Mouse (Mus musculus): ENCODE results near the gene Topaz1. TPM values are rescaled to one million over a fixed set of nuclear protein-coding genes. Genes with fewer than 3 reads are reported as not detected.

The Topaz1 gene
- total and polyA plus RNA-seq, 2 experiments from 2014 or later = 0.05 TPM; not detected in 1

DNA sequence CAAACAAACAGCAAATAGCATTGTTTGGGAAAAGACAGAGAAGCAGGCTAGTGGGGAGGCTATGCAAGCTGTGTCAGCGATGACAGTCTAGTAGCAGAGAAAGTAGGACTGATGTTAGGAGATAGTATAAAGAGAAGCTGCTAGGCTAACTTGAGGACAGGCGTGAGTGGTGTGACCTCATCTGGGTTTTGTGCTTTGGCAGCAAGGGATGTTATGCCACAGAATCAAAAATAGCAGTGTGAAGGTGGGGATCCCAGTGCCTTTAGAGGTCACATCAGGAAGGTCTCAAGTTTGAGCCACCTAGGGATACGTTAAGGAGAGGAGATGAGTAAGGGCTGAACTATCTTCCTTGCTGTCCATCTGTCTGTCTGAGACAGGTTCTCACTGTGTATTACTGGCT is 63.1 kb downstream of the Topaz1 start:
- no peak overlapping the region for H3K9ac ChIP-seq

DNA sequence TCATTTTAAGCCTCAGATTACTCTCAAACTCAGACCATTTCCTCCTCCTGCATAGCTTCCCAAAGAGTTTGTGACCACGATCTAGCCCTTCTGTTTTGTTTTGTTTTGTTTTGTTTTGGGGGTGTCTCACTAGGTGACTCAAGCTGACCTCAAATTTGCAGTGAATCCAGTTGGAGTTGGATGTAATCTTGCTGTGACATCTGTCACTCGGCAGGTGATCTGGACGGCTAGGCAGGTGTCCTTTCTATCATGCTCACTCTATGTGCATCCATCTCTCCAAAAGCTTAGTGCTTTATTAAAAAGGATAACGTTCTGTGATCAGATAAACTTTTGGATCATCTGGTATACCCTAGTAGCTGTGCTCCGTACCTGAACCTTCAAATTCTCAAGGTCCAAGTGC is 65.2 kb downstream of the Topaz1 start:
- no peaks in the 10 kb centered on the region for H3K9me3 ChIP-seq (ENCODE audit: low read length)
- peaks cover 26% of the 10 kb centered on the region for H3K36me3 ChIP-seq (ENCODE audit: insufficient read depth)
- 91% methylated on average over 5 of the region's 5 CpGs for WGBS
- no peak overlapping the region for H3K9ac ChIP-seq
- no peak overlapping the region for H3K4me3 ChIP-seq (ENCODE audit: low read depth, low read length)
- DNase-seq (no peak), ATAC-seq (no peak)
- H3K27me3 ChIP-seq (ENCODE audit: insufficient read depth, low read length) = no peaks in the 10 kb centered on the region
- H3K4me2 ChIP-seq (ENCODE audit: low read depth) = no peak overlapping the region
- no peak overlapping the region for H3K27ac ChIP-seq (ENCODE audit: low read depth, low read length)
- TF ChIP-seq CTCF (IDR thresholded peaks at IDR 0.05; ENCODE audit: low read depth) = no peak
- no peaks in the 10 kb centered on the region for H3K4me1 ChIP-seq (ENCODE audit: insufficient read depth)

More for the DNA sequence above, 63.1 kb downstream of the Topaz1 start:
- ATAC-seq (no peak), DNase-seq (no peak)
- Histone ChIP-seq H3K27ac (ENCODE audit: low read depth, low read length) (no peak overlapping the region), H3K4me1 (ENCODE audit: insufficient read depth) (0 out of 2 replicates have a peak, but pooled peaks cover 3% of the 10 kb centered on the region), H3K36me3 (ENCODE audit: insufficient read depth) (peaks cover 22% of the 10 kb centered on the region; the same call in 1 of the 2 replicates), H3K9me3 (ENCODE audit: low read length) (no peaks in the 10 kb centered on the region), H3K4me3 (ENCODE audit: low read depth, low read length) (no peak overlapping the region), H3K27me3 (ENCODE audit: insufficient read depth, low read length) (no peaks in the 10 kb centered on the region), H3K4me2 (ENCODE audit: low read depth) (no peak overlapping the region)
- 93% methylated on average over 3 of the region's 3 CpGs for WGBS
- no peak for TF ChIP-seq CTCF (IDR thresholded peaks at IDR 0.05; ENCODE audit: low read depth)

DNA sequence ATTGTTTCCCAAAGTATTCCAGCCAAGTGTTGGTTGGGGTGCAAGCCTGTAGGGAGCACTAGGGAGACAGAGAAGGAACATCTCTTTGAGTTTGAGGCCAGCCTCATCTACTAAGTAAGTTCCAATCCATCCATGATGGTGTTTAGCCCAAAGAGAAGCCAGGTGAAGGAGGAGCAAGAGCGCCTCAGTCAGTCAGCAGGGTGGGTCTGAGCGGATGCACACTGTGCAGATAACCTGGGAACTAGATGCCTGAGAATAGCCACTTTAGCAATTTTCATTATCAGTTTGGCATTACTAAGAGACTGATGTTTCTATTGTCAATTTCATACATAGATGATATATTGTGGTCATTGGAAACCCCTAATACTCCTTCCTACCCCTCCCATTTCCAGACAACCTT is 67.6 kb downstream of the Topaz1 start:
- H3K27ac ChIP-seq (ENCODE audit: low read depth, low read length) = no peak overlapping the region
- no peak overlapping the region for H3K4me2 ChIP-seq (ENCODE audit: low read depth)
- H3K27me3 ChIP-seq (ENCODE audit: insufficient read depth, low read length) = no peaks in the 10 kb centered on the region
- no peak for ATAC-seq
- DNase-seq = no peak
- TF ChIP-seq CTCF (IDR thresholded peaks at IDR 0.05; ENCODE audit: low read depth) = no peak
- WGBS = 98% methylated on average over 2 of the region's 2 CpGs
- H3K4me1 ChIP-seq (ENCODE audit: insufficient read depth) = no peaks in the 10 kb centered on the region
- H3K4me3 ChIP-seq (ENCODE audit: low read depth, low read length) = no peak overlapping the region
- no peak overlapping the region for H3K9ac ChIP-seq
- peaks cover 26% of the 10 kb centered on the region for H3K36me3 ChIP-seq (ENCODE audit: insufficient read depth)
- H3K9me3 ChIP-seq (ENCODE audit: low read length) = no peaks in the 10 kb centered on the region

DNA sequence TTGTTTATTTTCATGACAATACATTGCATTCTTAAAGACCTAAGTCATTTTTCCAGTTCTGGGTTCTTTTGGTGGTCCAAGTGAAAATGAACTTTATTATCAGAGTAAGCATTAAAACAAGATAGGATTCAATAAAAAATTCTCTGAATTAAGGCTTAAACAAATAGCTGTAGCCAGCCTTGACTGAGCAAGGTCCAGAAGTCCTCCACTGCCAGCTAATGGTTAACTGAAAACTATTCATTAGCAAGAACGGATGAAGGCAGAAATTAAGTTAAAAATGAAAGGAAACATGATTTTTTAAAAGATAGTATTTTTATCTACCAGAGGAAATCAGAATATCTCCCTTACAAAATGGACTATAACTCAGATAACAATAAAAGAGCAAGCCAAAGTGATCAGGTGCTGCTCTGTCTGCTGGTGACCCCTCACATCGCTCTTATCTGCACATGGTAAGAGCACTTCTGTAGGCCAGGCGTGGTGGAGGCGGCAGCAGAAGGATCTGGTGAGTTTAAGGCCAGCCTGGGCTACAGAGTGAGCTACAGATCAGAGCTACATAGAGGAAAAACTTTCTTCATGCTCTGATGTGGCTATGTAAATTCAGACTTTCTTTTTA is 68.2 kb downstream of the Topaz1 start:
- ATAC-seq (no peak), DNase-seq (no peak)
- Histone ChIP-seq H3K27me3 (ENCODE audit: insufficient read depth, low read length) (no peaks in the 10 kb centered on the region), H3K4me1 (ENCODE audit: insufficient read depth) (no peaks in the 10 kb centered on the region), H3K9me3 (ENCODE audit: low read length) (no peaks in the 10 kb centered on the region), H3K4me3 (ENCODE audit: low read depth, low read length) (no peak overlapping the region), H3K9ac (no peak overlapping the region), H3K27ac (ENCODE audit: low read depth, low read length) (no peak overlapping the region), H3K4me2 (ENCODE audit: low read depth) (no peak overlapping the region), H3K36me3 (ENCODE audit: insufficient read depth) (peaks cover 29% of the 10 kb centered on the region)
- WGBS = 90% methylated on average over 4 of the region's 4 CpGs
- TF ChIP-seq CTCF (IDR thresholded peaks at IDR 0.05; ENCODE audit: low read depth) = no peak

DNA sequence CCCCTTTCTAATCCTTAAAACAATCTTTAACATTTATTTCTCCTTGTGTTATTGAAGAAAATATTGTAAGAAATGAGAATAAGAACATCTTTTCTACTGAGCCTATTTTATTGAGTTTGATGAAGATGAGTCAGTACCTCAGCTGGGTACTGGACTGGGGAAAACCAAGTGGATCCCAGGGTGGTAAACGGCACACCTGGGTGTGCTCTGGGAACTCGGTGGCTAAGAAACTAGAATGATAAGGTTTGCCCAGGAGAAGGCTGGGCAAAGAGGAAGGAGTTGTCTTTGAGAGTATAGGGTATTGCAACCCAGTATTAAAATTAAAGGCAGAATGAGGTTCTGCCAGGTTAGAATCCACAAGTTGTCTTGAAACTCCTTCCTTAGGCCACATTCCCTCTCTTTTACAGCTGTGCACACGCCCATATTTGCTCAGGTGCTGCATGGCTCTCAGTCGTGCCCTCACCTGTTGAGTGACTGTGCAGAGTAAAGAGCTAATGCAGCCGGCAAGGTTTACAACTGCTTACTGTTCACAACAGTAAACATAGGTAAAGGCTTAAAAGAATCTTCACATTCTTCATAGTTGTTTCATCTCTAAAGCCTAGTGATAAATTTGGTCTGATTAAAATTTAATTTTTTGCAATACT is 76.3 kb downstream of the Topaz1 start:
- H3K27me3 ChIP-seq (ENCODE audit: insufficient read depth, low read length) = no peaks in the 10 kb centered on the region
- H3K9ac ChIP-seq = no peak overlapping the region
- no peak for DNase-seq
- no peak for ATAC-seq
- H3K4me2 ChIP-seq (ENCODE audit: low read depth) = no peak overlapping the region
- H3K4me3 ChIP-seq (ENCODE audit: low read depth, low read length) = no peak overlapping the region
- peaks cover 55% of the 10 kb centered on the region for H3K36me3 ChIP-seq (ENCODE audit: insufficient read depth)
- no peaks in the 10 kb centered on the region for H3K4me1 ChIP-seq (ENCODE audit: insufficient read depth)
- no peak for TF ChIP-seq CTCF (IDR thresholded peaks at IDR 0.05; ENCODE audit: low read depth)
- no peak overlapping the region for H3K27ac ChIP-seq (ENCODE audit: low read depth, low read length)
- H3K9me3 ChIP-seq (ENCODE audit: low read length) = no peaks in the 10 kb centered on the region
- 90% methylated on average over 5 of the region's 5 CpGs for WGBS

DNA sequence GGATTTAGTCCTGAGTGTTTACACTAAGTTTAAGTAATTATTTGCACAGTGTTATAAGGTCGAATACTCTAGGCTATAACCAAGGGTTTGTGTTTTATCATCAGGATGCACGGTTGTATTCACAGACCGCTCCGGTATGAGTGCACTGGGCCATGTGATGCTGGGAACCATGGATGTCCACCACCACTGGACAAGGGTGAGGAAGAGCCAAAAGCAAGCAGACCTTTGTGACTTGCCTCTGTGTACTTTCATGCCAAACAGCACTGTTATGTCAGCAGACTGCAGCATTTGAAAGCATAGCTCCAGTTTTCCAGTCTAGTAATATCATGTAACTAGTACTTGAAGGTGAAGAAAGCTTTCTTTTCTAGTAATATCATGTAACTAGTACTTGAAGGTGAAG is 79.6 kb downstream of the Topaz1 start:
- TF ChIP-seq CTCF (IDR thresholded peaks at IDR 0.05; ENCODE audit: low read depth) = no peak
- Histone ChIP-seq H3K9me3 (ENCODE audit: low read length) (no peaks in the 10 kb centered on the region), H3K27ac (ENCODE audit: low read depth, low read length) (no peak overlapping the region), H3K4me3 (ENCODE audit: low read depth, low read length) (no peak overlapping the region), H3K9ac (no peak overlapping the region), H3K4me2 (ENCODE audit: low read depth) (no peak overlapping the region), H3K4me1 (ENCODE audit: insufficient read depth) (no peaks in the 10 kb centered on the region), H3K36me3 (ENCODE audit: insufficient read depth) (peaks cover 53% of the 10 kb centered on the region), H3K27me3 (ENCODE audit: insufficient read depth, low read length) (no peaks in the 10 kb centered on the region)
- ATAC-seq (no peak), DNase-seq (no peak)
- 94% methylated on average over 4 of the region's 4 CpGs for WGBS

DNA sequence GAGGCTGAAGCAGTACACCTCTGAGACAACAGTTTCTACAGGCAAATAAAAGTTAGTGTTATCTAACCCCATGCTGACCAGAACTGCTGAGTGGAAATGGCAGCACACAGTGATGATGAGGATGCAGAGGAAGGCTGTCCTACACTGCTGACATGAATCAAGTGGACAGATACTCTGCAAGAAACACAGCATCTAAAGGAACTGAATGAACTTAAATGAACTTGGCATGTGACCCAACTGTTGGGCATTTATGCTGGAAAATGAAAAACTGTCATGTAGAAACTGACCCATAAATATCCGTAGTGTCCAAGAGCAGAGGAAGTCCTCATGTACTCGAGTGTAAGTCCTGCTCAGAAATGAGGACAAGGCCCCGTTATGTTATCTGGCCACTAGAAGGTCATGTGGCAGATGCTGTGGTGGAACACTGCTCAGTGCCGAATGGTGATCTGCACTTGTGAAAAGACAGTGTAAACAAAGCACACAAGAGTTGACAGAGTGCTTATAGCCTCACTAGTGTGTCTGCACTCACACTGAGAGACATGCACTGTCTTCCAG is 82.8 kb downstream of the Topaz1 start:
- Histone ChIP-seq H3K4me3 (ENCODE audit: low read depth, low read length) (no peak overlapping the region), H3K4me1 (ENCODE audit: insufficient read depth) (no peaks in the 10 kb centered on the region), H3K9me3 (ENCODE audit: low read length) (no peaks in the 10 kb centered on the region), H3K36me3 (ENCODE audit: insufficient read depth) (peaks cover 42% of the 10 kb centered on the region), H3K27ac (ENCODE audit: low read depth, low read length) (no peak overlapping the region), H3K9ac (no peak overlapping the region), H3K27me3 (ENCODE audit: insufficient read depth, low read length) (no peaks in the 10 kb centered on the region), H3K4me2 (ENCODE audit: low read depth) (no peak overlapping the region)
- no peak for TF ChIP-seq CTCF (IDR thresholded peaks at IDR 0.05; ENCODE audit: low read depth)
- no peak for ATAC-seq
- WGBS = 85% methylated on average over 4 of the region's 4 CpGs
- no peak for DNase-seq
